Mouse (Mus musculus) cerebellum, postnatal 36 days (tissue): ENCODE measurements around the gene Tmem128.
A peak's percentile ranks its signal among the peaks of the same experiment; 100 is the strongest.

Experiments
- DNase-seq, 2 experiments: peaks; one replicate each; pipeline ENCODE4 v3.0.0; 2021 to 2022; ENCODE audit warnings: mixed read lengths in 2 of 2

Tmem128 gene

DNA sequence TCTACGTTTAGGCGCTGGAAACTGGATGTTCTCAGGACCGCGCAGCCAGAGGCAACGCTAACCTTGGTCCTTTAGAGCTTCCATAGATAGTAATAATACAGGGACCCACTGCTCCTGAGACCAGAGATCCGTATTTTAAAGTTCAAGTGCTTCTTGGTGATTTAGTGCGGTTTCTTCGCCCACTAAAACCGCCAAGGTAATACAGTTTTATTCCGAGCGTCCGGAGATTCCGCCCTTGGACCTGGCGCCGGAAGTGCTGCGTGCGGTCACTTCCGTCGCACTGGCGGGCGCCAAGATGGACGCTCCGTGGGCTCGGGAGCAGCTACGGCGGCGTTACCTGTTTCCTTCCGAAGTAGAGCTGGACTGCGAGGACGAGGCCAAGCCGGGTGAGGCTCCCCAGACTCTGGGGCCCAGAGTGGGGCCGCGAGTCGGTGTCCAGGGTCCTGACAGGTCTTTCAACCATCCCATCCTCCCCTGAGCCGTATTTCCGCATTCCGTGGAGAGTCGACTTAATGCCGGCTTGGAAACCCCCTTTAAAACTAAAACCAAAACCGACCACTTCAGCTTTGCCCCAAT lies at the start of gene Tmem128:
Gene Tmem128, plus strand, starts transcription at position 79 of the 576 bp plus-strand sequence.
- DNase-seq: peak; percentile 70 to 80

DNA sequence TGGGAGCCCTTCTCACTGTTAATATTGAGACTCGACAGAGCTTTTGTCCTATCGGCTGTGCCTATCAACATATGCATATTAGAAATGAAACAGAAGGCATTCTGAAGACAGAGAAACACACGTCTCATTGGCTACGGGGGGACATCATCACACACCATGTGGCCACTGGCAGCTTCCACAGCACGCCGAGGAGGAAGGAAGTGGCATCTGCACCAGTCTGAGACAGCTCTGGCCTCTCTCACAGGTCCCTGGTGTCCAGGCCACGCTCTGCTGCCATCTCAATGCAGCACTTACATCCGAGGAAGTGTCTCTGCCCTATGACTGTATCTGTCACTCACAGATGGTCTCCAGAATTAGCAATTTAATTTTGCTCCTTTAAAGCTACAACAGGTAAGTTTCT lies 48.3 kb upstream of the Tmem128 start:
- no peak for DNase-seq

DNA sequence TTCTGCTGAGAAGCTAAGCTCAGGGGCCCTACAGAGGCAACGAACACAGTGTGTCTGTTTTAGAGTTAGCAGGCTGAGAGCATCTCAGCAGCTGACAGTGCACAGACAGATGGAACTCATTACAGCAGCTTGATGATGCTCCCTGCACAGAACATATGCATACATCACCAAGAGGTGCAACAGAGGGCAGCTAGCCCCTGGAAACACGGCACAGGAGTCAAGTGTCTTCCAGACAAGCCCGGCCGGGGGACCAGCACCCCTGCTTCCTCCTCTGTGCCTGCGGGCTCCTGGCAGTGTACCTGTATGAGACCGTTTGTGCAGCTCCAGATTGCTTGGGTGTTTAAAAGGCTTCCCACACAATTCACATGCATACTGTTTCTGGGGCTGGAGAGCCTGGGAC lies 47.0 kb upstream of the Tmem128 start:
- no peak for DNase-seq

DNA sequence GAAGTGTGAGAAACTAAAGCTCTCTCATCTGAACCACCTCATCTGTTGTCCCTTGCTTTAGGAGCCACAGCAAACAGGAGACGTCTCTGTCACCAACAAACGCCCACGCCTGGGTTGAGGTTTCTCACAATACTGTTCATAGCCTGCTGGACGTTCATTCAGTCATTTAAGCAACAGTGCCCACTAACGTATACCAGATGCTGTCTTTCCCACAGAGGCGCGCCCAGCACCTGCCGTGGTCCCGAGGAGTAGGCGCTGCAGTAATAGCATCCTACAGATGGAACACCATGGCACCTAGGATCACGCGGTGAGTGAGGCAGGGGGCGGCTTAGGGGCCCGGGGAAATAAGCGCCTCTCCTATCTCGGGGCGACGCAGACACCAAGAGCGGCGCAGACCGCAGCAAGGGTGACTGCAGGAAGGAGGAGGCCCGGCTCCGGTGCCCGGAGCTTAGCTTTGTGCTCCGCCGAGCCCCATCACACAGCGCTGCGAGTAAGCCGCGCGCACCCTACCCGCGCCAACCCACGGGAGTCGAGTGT lies 40.1 kb upstream of the Tmem128 start:
- no peak for DNase-seq

DNA sequence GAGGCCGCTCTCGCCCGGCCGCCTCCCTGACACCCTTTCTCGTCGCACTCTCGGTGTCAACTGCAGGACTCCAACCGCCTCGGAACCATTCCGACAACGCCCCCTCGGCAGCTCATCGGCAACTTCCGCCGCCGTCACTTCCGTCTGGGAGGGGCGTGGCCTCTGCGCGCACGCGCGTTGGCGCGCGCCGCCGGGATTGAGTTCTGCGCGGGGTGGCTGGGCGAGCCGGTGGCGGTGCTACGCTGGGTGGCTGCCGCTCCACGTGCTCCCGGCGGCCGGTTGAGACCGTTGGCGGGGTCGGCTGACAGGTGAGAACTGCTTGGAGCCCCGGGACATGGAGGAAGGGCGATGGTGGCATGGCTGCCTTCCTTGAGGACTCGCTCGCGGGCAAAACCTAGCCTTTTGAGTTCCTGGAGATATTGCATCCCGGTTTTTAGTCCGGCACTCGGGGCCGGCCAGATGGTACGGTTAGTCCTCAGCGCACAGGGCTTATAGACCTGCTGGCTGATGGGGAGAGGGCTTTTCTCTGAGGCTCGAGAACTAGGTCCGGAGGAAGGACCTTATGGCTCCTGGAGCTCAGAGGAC lies 39.6 kb upstream of the Tmem128 start, which contains the start of the genes Zbtb49 and Lyar:
Gene Zbtb49, minus strand, starts transcription at position 130 of the 585 bp plus-strand sequence.
Gene Lyar, plus strand, starts transcription at position 143 of the 585 bp plus-strand sequence.
- peak; percentile 95 for DNase-seq

DNA sequence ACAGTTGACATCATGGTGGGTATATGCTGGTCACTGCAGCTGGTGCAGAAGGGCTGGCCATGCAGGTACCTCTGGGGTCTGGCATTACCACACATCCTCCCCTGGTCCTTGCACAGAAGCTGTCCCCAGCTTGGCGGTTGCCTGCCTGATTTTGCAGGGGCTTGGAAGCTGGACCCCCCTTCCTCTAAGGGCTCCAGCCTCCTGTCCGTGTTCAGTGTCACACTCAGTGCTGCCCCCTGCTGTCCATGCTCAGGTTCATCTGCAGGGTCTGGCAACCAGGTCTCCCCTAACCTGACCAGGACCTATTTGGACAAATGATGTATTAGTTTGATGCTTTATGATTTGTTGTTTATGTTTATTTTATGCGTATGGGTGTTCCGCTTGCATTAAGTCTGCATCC lies 24.6 kb upstream of the Tmem128 start:
- DNase-seq: peak; percentile 44 to 46

DNA sequence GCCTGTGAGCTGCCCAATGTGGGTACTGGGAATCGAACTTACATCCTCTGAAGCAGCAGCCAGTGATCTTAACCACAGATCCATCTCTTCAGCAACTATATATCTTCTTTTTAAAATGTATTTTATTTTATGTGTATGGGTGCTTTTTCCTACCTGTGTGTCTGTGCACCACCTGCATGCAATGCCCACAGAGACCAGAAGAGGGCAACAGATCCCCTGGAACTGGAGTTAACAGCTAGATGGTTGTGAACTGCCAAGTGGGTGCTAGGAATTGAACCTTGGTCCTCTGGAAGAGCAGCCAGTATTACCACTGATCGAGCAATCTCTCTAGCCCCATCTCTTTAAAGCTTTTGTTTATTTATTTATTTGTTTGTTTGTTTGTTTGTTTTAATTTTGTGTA lies 23.4 kb upstream of the Tmem128 start:
- no peak for DNase-seq

DNA sequence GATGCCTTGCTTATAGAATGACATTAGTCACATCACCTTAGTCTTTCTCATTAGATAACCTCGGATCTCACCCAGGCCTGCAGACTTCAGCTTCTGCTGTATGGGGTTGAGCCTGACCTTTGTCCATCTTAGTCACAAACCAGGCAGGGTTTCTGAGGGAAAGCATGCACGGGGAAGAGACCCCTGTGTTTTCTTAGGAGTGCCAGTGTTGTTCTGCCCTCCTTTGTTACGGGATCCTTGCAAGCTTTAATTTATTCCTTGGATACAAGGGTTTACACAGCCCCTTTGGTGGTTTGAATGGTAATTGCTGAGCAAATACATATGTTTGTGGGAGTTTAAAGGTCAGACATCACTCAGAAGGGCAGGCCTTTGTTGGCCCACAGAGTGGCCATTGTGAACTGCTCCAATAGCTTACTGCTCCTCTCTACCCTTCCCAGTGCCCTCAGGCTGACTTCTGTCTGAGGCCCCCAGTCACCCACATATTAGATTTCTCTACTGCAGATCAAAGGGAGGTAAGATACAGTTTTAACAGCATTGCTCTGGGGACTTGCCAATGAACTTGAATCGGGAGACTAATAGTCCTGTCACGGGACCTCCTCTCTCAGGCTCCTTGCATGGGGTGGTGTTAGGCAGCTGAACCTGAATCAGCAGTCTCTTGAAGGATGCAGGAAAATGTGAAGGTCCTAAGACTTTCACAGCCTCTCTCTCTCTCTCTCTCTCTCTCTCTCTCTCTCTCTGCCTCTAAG lies 19.1 kb upstream of the Tmem128 start:
- no peak for DNase-seq

DNA sequence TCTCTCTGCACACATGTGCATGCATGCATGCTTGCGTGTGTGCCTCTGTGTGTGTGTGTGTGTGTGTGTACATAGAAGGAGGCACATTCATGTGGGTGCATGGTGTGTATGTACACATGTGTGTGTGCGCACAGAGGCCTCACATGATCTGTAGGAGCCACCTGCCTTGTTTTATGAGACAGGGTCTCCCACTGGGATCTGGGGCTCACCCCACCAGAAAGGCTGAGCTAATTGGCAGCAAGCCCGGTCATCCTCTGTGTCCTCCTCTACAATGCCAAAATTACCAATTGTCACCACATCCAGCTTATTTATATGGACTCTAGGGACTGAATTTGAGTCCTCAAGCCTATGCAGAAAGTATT lies 18.5 kb upstream of the Tmem128 start:
- DNase-seq: no peak

DNA sequence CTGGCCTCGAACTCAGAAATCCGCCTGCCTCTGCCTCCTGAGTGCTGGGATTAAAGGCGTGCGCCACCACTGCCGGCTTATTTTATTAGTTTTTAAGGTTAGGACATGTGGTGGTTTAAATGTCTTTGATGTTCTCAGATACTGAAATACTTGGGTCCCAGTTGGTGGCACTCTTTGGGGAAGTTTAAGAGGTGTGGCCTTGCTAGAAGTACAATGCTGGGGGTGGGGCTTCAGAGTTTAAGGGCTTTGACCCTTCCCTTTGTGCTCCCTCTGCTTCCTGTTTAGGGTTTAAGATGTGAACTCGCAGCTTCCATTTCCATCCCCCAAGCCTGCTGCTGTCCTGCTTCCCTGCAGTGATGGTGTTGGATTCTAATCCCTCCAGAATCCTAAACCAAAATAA lies 18.0 kb upstream of the Tmem128 start:
- no peak for DNase-seq

DNA sequence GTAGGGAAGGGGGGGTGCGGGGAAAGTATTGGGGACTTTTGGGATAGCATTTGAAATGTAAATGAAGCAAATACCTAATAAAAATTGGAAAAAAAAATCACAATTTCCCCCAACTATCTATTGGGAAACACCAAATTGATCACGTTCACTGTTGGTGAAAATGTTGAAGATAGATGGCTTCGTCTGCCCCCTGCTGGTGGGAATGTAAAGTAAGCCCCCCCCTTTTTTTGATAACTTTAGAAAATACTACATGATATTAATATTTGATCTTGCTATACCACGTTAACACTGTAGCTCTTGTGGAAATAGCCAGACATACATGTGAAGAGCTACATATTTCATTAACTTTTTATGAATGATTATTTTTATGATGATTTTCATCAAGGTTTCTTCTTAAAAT lies 4.8 kb upstream of the Tmem128 start:
- no peak for DNase-seq

DNA sequence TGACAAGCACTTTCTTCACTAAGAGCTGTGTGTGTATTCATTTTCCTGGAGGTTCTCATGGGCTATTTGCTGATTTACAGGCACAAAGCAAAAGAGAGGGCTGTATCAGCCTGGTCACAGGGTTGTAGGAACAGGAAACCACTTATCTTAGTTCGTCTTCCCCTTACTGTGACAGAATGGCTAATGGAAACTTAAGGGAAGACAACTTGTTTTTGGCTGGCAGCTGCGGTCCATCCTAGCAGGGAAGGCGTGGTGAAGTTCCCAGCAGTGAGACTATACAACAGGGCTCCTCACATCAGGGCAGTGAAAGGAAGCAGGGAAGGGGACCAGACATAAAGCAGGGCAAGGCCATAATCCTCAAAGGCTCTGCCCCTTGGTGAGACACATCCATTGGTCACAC lies 4.3 kb upstream of the Tmem128 start:
- DNase-seq: no peak

DNA sequence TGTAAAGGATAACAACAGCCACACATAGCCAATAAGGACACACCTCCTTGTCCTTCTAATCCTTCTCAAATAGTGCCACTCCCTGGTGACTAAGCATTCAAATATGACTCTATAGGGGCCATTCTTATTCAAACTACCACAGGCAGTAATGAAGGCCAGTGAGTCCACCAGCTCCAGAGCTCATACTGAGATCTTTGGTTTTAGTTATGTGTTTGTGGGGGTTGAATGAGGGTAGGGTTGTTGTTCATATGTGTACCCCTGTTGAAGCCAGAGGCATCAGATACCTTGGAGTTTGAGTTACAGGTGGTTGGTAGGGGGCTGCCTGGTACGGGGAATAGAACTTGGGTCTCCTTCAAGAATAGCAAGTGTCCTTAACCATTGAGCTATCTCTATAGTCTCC lies 3.4 kb upstream of the Tmem128 start:
- DNase-seq: no peak

DNA sequence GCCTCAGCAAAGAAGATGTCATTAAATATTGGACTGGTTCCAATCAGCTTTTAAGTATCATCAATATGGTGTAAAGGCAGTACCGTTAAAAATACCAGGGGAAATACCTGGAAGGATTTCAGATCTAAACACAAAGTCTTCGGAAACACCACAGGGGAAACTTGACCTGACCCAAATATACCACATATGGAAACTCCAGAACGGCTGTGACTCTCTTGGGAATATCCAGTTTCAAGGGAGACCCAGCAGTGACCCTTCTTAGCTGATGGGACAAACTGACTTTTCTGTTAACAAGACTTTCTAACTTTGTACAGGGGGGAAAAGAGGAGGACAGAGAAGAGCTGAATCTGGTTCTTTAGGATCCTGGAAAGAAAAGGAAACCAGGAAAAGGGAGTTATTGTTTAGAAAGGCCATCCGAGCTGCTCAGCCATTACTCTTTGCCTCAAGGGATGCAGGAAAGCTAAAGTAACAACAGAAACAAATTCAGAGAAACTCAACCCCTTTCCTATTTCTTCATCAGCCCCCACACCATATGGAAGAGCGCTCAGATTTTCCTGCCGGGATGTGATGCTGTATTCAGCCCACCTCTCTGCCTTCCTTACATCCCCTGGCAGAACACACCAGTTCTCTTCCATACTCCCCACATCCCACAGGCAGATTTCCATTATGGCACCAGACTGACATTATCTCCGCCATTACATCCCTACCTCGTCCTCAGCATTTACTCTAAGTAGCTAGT lies 1.8 kb upstream of the Tmem128 start:
- no peak for DNase-seq

DNA sequence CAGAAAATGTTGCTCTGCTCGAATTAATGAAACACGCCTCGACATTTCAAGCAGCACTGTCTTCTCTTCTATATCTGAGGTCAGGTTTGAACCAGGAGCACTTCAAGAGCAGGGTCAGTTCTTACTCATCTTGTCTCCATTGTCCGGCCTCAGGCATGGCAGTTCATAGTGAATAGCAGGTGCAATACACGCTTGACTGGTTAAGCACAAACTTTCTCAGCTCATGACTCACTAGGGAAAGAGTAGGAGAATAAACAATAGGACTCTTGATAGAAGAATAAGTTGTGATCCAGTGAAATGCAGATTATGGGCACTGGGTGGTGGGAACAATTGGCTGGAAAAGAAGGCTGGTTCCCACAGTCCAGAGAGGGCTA lies 1.2 kb upstream of the Tmem128 start:
- no peak for DNase-seq

DNA sequence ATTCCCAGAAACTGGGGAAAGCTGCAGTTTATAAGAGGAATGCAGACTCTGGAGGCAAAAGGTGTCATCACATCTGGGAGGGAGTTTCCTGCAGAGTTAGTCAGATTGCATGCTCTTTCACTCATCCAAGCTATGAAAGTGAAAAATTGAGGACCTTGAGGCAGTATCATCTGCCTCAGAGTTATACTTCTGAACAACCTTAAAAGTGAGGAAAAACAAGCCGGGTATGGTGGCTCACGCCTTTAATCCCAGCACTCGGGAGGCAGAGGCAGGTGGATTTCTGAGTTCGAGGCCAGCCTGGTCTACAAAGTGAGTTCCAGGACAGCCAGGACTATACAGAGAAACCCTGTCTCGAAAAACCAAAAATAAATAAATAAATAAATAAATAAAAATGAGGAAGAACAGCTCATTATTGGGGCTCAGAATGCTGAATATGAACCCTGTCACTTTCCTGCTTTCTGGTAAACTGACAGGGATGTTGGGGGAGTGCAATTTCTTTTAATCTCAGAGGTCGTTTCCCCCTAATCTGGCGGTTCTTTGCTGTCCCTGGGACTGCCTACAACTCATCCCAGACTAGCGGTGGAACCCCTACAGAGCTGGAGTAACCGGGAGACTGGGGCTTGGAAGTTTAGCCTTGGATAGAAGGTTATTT lies 404 bp upstream of the Tmem128 start:
- DNase-seq: no peak

DNA sequence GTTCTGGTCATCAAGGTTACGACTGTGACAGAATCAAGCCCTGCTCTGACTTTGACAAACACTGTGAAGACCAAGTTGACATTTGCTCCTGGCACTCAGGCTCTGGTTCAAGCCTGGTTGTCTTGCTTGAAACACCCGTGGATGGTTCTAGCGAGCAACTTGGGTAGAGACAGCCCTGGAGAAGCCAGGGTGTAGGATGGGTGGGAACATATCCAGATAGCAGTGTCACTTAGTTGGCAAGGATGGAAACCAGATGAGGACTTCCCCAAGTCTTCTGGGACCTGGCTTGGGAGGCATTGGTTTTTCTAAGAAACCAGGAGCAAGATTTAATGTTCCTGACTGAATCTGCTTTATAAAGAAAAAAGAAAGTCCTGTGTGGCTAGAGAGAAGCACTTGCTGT lies 11.0 kb downstream of the Tmem128 start:
- no peak for DNase-seq

DNA sequence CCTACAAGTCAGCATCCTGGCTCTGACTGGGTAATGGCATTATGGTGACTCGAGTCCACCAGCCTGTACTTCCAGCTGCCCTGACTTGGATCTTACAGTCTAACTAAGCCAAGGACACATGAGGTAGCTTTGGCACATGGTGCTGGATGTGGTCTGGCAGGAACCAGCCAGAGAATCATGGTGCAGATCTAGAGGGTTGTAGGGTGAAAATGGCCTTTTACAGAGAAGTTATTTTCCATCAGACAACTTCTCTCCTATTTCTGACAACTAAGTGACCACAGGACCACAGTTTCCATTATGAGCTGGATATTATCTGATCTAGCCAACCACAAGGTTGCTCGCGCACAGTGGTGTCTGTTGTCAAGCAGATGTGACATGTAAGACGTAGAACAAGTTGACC lies 13.8 kb downstream of the Tmem128 start:
- no peak for DNase-seq

DNA sequence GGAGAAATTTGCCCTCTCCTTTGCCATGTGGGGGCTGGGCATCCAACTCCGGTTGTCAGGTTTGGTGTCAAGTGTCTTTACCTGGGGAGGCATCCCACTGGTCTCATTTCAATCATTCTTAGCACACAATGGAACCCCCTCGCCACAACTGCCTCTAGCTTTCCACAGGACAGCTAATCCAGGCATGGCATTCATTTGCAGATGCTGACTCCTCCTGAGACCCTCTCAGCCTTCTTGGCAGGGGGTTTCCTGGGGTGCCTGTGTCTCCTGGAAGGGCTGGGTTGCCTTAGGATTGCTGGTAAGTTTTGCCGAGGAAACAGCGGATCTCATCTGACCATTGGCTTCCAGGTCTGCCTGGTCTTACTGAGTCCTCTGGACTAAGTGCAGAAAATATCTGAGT lies 15.8 kb downstream of the Tmem128 start, which contains the start of gene Otop1:
Gene Otop1, plus strand, starts transcription at position 202 of the 400 bp plus-strand sequence.
- DNase-seq: no peak

DNA sequence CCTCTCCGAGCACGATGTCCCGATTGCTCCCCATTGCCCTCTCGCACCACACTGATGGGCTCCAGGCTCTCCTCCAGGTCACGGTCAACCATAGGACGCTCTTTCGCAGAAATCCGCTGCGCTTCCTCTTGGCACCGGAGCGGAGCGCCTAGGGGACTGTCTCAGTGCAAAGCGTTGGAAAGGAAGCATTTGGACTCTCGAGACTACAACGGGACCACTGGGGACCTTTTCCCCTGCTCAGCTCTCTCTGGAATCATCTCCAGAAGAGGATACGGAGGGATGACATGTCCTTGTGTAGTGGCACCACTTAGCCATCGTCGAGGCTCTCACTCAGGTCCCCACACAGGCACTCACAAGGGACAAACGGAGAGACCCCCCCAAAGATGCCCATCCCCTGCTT lies 16.5 kb downstream of the Tmem128 start:
- DNase-seq: no peak

DNA sequence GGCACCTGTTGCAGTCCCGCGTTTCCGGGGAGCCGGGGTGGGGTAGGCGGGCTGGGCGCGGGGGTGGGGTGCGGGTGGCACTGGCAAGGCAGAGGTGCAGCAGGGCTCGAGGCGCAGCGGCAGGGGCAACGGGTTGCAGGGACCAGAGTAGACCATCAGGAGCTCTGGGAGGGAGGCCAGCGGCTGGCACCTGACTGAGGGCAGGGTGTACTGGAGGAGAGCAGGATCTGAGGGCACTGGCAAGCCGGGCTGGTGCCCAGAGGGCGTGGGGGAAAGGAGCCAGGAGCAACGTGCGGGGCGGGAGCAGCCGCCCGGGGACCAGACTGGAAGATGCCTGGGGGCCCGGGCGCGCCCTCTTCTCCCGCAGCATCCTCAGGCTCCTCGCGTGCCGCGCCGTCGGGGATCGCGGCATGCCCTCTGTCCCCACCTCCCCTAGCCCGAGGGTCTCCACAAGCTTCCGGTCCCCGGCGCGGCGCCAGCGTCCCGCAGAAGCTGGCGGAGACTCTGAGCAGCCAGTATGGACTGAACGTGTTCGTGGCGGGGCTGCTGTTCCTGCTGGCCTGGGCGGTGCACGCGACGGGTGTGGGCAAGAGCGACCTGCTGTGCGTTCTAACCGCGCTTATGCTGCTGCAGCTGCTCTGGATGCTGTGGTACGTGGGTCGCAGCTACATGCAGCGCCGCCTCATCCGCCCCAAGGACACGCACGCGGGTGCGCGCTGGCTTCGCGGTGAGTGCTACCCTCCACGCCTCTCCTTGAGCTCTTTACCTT lies 17.3 kb downstream of the Tmem128 start:
- DNase-seq: no peak
